Mouse (Mus musculus) embryonic fibroblast, embryonic 13.5 days (primary cell): ENCODE measurements around the gene Rnase2b.

Experiments
- CTCF ChIP-seq: IDR thresholded peaks from 2 replicates; pipeline ENCODE4 v1.5.1; 2011; ENCODE audit warnings: mild to moderate bottlenecking, control low read depth, low read length, moderate library complexity, borderline replicate concordance; ENCODE audit not compliant: insufficient read depth
- POLR2A ChIP-seq: IDR thresholded peaks from 2 replicates; pipeline ENCODE4 v1.6.1; 2011; ENCODE audit warnings: low read depth, mild to moderate bottlenecking, control low read depth, low read length, moderate library complexity

DNA sequence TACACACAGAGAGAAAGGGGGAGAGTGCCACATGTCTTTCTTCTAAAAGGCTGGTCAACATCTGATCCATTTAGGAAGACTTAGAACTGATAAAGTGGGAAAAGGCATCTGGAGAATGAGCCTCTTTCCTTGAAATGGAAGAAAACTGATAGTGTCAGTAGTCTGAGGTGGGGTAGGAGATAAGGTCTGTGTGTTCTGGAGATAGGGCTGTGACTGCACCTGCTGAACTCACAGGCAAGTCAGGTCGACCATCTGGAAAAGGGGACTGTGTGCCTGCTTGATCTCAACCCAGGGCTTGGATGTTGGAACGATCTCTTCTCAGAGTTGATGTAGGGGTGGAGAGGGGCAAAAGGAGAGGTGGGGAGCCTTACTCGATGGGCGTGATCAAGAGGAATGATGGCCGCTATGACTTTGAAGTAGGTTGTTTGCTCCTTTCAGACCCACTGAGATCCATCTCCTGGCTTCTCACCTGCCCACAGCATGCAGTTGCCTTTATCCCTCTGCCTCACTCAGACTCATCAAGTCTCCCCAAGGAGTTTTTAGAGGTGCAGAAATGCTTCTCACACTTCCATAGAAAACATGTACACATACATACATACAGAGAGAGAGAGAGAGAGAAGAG is 9.7 kb upstream of the Rnase2b start:
- TF ChIP-seq CTCF (no peak), POLR2A (no peak)
